Comparison of ENCODE assay signal across 11 mouse cellular contexts in genomic region chr17:7285292-7285691, GRCm38 (mm10). TPM values are rescaled to one million over a fixed set of nuclear protein-coding genes. Genes with fewer than 3 reads are reported as not detected.
A peak's percentile ranks its signal among the peaks of the same experiment; 100 is the strongest.
DNase-seq lines count a peak whose midpoint lies in the region; ATAC-seq and TF ChIP-seq lines count a peak whose summit lies in the region.
"Had no signal": no experiment of that assay in that cellular context is flagged by ENCODE, and none has a peak within 500 bp of the region (broad histone marks: within the 10 kb centered on the region; RNA-seq: fewer than 3 reads in every experiment).

No protein-coding gene starts in this region.

- no peaks in the 10 kb centered on the region for H3K9me3 ChIP-seq in heart, embryonic 11.5 days (replicated peaks; ENCODE audit: control insufficient read depth, low read length)
- no peaks in the 10 kb centered on the region for H3K9me3 ChIP-seq in kidney, embryonic 15.5 days (replicated peaks)
- H3K9me3 ChIP-seq in hindbrain, postnatal 0 days (ENCODE audit: low read length), result no peaks in the 10 kb centered on the region
- no peaks in the 10 kb centered on the region for H3K9me3 ChIP-seq in midbrain, embryonic 15.5 days
- H3K9me3 ChIP-seq: liver, embryonic 13.5 days had no signal

- no peak for TF ChIP-seq CTCF in hindbrain, postnatal 0 days (IDR thresholded peaks at IDR 0.05; ENCODE audit: low read depth)

- peak overlapping the region; percentile 93 for H3K27ac ChIP-seq in heart, embryonic 11.5 days (ENCODE audit: low read depth, low read length)
- H3K27ac ChIP-seq in kidney, embryonic 15.5 days, result peak overlapping the region; percentile 37
- peak overlapping the region; percentile 51; the same call in 1 of the 2 replicates for H3K27ac ChIP-seq in hindbrain, postnatal 0 days
- H3K27ac ChIP-seq in midbrain, embryonic 15.5 days, result no peak overlapping the region
- H3K27ac ChIP-seq: liver, embryonic 13.5 days had no signal

- no peak overlapping the region for H3K4me2 ChIP-seq in heart, embryonic 11.5 days
- no peak overlapping the region for H3K4me2 ChIP-seq in kidney, embryonic 15.5 days
- no peak overlapping the region for H3K4me2 ChIP-seq in hindbrain, postnatal 0 days (ENCODE audit: low read depth, low read length)
- no peak overlapping the region for H3K4me2 ChIP-seq in midbrain, embryonic 15.5 days
- H3K4me2 ChIP-seq: liver, embryonic 13.5 days had no signal

- no peak for DNase-seq in heart, postnatal 4 days
- DNase-seq in kidney, postnatal 36 days, result no peak
- peak; percentile 29 for DNase-seq in MN1 (ENCODE audit: low spot score)
- DNase-seq in hindbrain, postnatal 0 days (ENCODE audit: low spot score), result no peak
- DNase-seq: liver, embryonic 13.5 days; right cerebral cortex, postnatal 4 days had no signal

- H3K9ac ChIP-seq in heart, embryonic 11.5 days (ENCODE audit: low read depth, low read length), result no peak overlapping the region
- H3K9ac ChIP-seq in kidney, embryonic 15.5 days, result no peak overlapping the region
- H3K9ac ChIP-seq in hindbrain, postnatal 0 days (replicated peaks; ENCODE audit: low read length), result no peak overlapping the region
- no peak overlapping the region for H3K9ac ChIP-seq in midbrain, embryonic 15.5 days
- H3K9ac ChIP-seq: liver, embryonic 13.5 days had no signal

- WGBS in heart, embryonic 11.5 days (ENCODE audit: insufficient replicate concordance), result 59% methylated on average over 12 of the region's 12 CpGs
- 72% methylated on average over 12 of the region's 12 CpGs for WGBS in kidney, embryonic 15.5 days
- 86% methylated on average over 12 of the region's 12 CpGs for WGBS in hindbrain, postnatal 0 days
- WGBS in midbrain, embryonic 15.5 days, result 90% methylated on average over 12 of the region's 12 CpGs

- ATAC-seq in heart, embryonic 11.5 days (replicated peaks; ENCODE audit: insufficient number of reproducible peaks, low FRiP score, low TSS enrichment), result no peak
- 0 out of 2 replicates have a peak, but pooled peaks have one; percentile 27 for ATAC-seq in kidney, embryonic 15.5 days (replicated peaks; ENCODE audit: low FRiP score)
- no peak for ATAC-seq in hindbrain, postnatal 0 days
- ATAC-seq in midbrain, embryonic 15.5 days (replicated peaks), result no peak
- ATAC-seq: activated CD4-positive, CD25-positive, alpha-beta regulatory T cell, adult 4 months had no signal

- no peak overlapping the region for H3K4me3 ChIP-seq in heart, embryonic 11.5 days (ENCODE audit: low read depth, low read length)
- no peak overlapping the region for H3K4me3 ChIP-seq in kidney, embryonic 15.5 days (replicated peaks)
- no peak overlapping the region for H3K4me3 ChIP-seq in hindbrain, postnatal 0 days (ENCODE audit: low read length)
- no peak overlapping the region for H3K4me3 ChIP-seq in midbrain, embryonic 15.5 days
- H3K4me3 ChIP-seq: liver, embryonic 13.5 days; myocyte had no signal

- H3K27me3 ChIP-seq in heart, embryonic 11.5 days (ENCODE audit: control insufficient read depth, insufficient read depth, low read length), result no peaks in the 10 kb centered on the region
- H3K27me3 ChIP-seq in kidney, embryonic 15.5 days, result no peaks in the 10 kb centered on the region
- H3K27me3 ChIP-seq in hindbrain, postnatal 0 days (ENCODE audit: insufficient read depth, low read length), result no peaks in the 10 kb centered on the region
- no peaks in the 10 kb centered on the region for H3K27me3 ChIP-seq in midbrain, embryonic 15.5 days (replicated peaks)
- H3K27me3 ChIP-seq: liver, embryonic 13.5 days had no signal

- H3K4me1 ChIP-seq in heart, embryonic 11.5 days (ENCODE audit: control insufficient read depth, insufficient read depth, low read length), result peaks cover 57% of the 10 kb centered on the region
- H3K4me1 ChIP-seq in kidney, embryonic 15.5 days, result peaks cover 36% of the 10 kb centered on the region
- H3K4me1 ChIP-seq in hindbrain, postnatal 0 days (ENCODE audit: insufficient read depth, low read length), result no peaks in the 10 kb centered on the region; the same call in 1 of the 2 replicates
- no peaks in the 10 kb centered on the region for H3K4me1 ChIP-seq in midbrain, embryonic 15.5 days
- H3K4me1 ChIP-seq: liver, embryonic 13.5 days had no signal

- peaks cover 10% of the 10 kb centered on the region for H3K36me3 ChIP-seq in heart, embryonic 11.5 days (ENCODE audit: control insufficient read depth, insufficient read depth, low read length)
- H3K36me3 ChIP-seq in kidney, embryonic 15.5 days, result peaks cover 33% of the 10 kb centered on the region
- 0 out of 2 replicates have a peak, but pooled peaks cover 4% of the 10 kb centered on the region for H3K36me3 ChIP-seq in hindbrain, postnatal 0 days (ENCODE audit: insufficient read depth, low read length)
- no peaks in the 10 kb centered on the region for H3K36me3 ChIP-seq in midbrain, embryonic 15.5 days (replicated peaks)
- H3K36me3 ChIP-seq: liver, embryonic 13.5 days had no signal

RNA-seq across cellular contexts. Expression of gene Tcp10a, which starts 39.2 kb away (rescaled TPM):
- 0.14 and 0.24 TPM in 2 replicates for polyA plus RNA-seq in heart, embryonic 11.5 days (2014; fragmentation: Nextera tagmentation; extraction: Ambion mirVana)
- total RNA-seq in heart, postnatal 4 days (2021), result not detected
- polyA plus RNA-seq in kidney, embryonic 15.5 days (2015; fragmentation: Nextera tagmentation; extraction: Ambion mirVana), result not detected in 2 replicates
- not detected in 2 replicates for total RNA-seq in hindbrain, postnatal 0 days (2014; rRNA removed)
- 0.21 TPM in 1 of 2 replicates, not detected in the other for polyA plus RNA-seq in hindbrain, postnatal 0 days (2015; fragmentation: Nextera tagmentation; extraction: Ambion mirVana)
- polyA plus RNA-seq in midbrain, embryonic 15.5 days (2015; fragmentation: Nextera tagmentation; extraction: Ambion mirVana), result 0.13 TPM in 1 of 2 replicates, not detected in the other
- polyA plus RNA-seq: activated CD4-positive, CD25-positive, alpha-beta regulatory T cell, adult 4 months; liver, embryonic 13.5 days; myocyte had no signal
